Mouse (Mus musculus) embryonic fibroblast, embryonic 13.5 days (primary cell): ENCODE results near the gene Trabd2b.

Source experiments
- CTCF ChIP-seq: IDR thresholded peaks from 2 replicates; pipeline ENCODE4 v1.5.1; 2011; ENCODE audit warnings: mild to moderate bottlenecking, control low read depth, low read length, moderate library complexity, borderline replicate concordance; ENCODE audit not compliant: insufficient read depth
- POLR2A ChIP-seq: IDR thresholded peaks from 2 replicates; pipeline ENCODE4 v1.6.1; 2011; ENCODE audit warnings: low read depth, mild to moderate bottlenecking, control low read depth, low read length, moderate library complexity

DNA sequence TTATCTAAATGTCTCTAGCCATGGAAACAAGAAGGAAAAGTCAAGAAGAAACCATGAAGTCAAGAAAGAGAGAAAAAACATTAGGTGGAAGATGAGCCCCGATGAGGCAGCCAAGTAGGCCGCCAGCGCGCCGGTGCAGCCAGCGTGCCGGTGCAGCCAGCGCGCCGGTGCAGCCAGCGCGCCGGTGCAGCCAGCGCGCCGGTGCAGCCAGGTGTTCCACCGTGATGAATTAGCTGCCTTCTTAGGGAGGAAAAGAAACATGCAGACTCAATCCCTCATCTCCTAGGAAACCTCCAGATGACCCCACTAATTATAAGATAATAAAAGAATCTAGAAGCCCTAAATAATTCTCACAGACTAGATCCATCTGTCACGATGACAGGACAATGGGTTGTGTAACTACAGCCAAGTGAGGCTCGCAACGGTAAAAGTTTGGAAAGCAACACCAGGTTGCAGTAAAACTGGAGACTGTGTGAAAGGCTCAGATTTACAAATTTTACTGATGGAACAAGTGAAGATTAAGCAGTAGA is 237.2 kb downstream of the Trabd2b start:
- TF ChIP-seq CTCF, result no peak
- no peak for TF ChIP-seq POLR2A
